Mouse (Mus musculus) bone marrow macrophage, adult 2 months (primary cell): ENCODE results near the gene Smad1. TPM values are rescaled to one million over a fixed set of nuclear protein-coding genes. Genes with fewer than 3 reads are reported as not detected.

Experiments used
- H3K27ac ChIP-seq: 2 replicates; pipeline ENCODE4 v1.5.1; 2012; ENCODE audit warnings: low read depth, low read length; ENCODE audit not compliant: insufficient read depth
- H3K4me1 ChIP-seq: 2 replicates; pipeline ENCODE4 v1.6.1; 2012; ENCODE audit warnings: low read length; ENCODE audit not compliant: control insufficient read depth, insufficient read depth
- H3K4me3 ChIP-seq: 2 replicates; pipeline ENCODE4 v1.5.1; 2012; ENCODE audit warnings: mild to moderate bottlenecking, low read length, moderate library complexity; ENCODE audit not compliant: insufficient read depth
- CTCF ChIP-seq: IDR thresholded peaks from 2 replicates; pipeline ENCODE4 v1.5.1; 2012; ENCODE audit warnings: low read depth, mild to moderate bottlenecking, low read length, moderate library complexity
- POLR2A ChIP-seq: IDR thresholded peaks from 2 replicates; pipeline ENCODE4 v1.6.1; 2012; ENCODE audit warnings: mild to moderate bottlenecking, low read depth, low read length, borderline replicate concordance
- polyA plus RNA-seq: library from polyadenylated mRNA; stranded (reverse); fragments of >200 nt; gene quantifications from 2 replicates; pipeline ENCODE4 v1.2.4, GENCODE M21; 2012; ENCODE audit not compliant: missing spikeins, insufficient read depth, insufficient read length

The Smad1 gene
- polyA plus RNA-seq, 1 experiment, result 25.5 TPM

- Histone ChIP-seq H3K4me1 (no peaks in the 10 kb centered on the region), H3K27ac (no peak overlapping the region), H3K4me3 (no peak overlapping the region)
- no peak for TF ChIP-seq POLR2A
- TF ChIP-seq CTCF, result 0 out of 2 replicates have a peak, but pooled peaks have one; percentile 18
Measured at GRCm38 (mm10) chr8:79339555-79339954, 59.8 kb downstream of the Smad1 start.

- TF ChIP-seq POLR2A, result no peak
- TF ChIP-seq CTCF, result no peak
- H3K4me1 ChIP-seq, result no peaks in the 10 kb centered on the region
- H3K27ac ChIP-seq, result no peak overlapping the region
- no peak overlapping the region for H3K4me3 ChIP-seq
Measured at GRCm38 (mm10) chr8:79338619-79339018, 60.7 kb downstream of the Smad1 start.

DNA sequence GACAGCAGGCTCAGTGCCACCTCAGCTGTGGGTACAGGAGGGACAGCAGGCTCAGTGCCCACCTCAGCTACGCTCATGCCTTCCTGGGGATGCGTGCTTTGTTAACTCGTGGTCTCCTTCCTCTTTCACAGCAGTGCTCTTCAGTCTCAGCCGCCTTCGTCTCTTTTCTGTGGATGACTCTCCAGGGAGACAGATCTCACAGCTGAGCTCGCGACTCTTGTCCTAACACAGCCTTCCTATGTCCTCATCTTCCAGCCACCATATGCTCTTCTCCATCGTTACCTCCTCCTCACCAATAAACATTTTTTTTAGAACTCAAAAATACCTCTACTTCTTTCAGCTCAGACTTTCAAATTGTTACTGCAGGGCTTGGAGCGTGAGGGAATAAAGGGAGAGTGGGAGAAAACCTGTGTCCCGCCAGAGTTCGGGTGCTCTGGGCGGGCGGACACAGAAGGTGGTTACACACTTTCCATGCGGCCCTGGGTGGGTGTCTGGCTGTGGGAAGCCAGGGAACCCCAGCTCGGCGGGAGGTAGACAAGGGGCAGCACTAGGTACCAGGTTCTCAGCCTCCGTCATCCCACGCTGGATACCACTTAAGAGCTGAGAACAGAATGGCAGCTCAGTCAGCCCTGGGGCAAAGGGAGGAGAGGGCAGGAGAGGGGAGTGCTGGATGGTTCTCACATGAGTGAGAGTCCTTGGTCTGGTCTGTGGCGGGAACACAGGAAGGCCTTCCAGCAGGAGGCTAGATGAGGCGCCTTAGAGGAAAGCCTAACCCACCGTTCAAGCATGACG lies 67.0 kb downstream of the Smad1 start:
- no peak for TF ChIP-seq POLR2A
- TF ChIP-seq CTCF, result no peak
- Histone ChIP-seq H3K4me3 (no peak overlapping the region), H3K27ac (no peak overlapping the region), H3K4me1 (no peaks in the 10 kb centered on the region)

- H3K4me3 ChIP-seq, result no peak overlapping the region
- H3K4me1 ChIP-seq, result no peaks in the 10 kb centered on the region
- no peak overlapping the region for H3K27ac ChIP-seq
- TF ChIP-seq POLR2A (no peak), CTCF (no peak)
Measured at GRCm38 (mm10) chr8:79331571-79331970, 67.7 kb downstream of the Smad1 start.

GRCm38 (mm10) chr8:79331017-79331416 lies 68.3 kb downstream of the Smad1 start:
- Histone ChIP-seq H3K27ac (no peak overlapping the region), H3K4me3 (no peak overlapping the region), H3K4me1 (no peaks in the 10 kb centered on the region)
- TF ChIP-seq POLR2A (no peak), CTCF (no peak)

GRCm38 (mm10) chr8:79329735-79330134 lies 69.6 kb downstream of the Smad1 start:
- H3K4me1 ChIP-seq, result no peaks in the 10 kb centered on the region
- TF ChIP-seq POLR2A (no peak), CTCF (no peak)
- H3K27ac ChIP-seq, result no peak overlapping the region
- H3K4me3 ChIP-seq, result no peak overlapping the region

- peaks cover 1% of the 10 kb centered on the region for H3K4me1 ChIP-seq
- H3K27ac ChIP-seq, result no peak overlapping the region
- TF ChIP-seq CTCF (no peak), POLR2A (no peak)
- no peak overlapping the region for H3K4me3 ChIP-seq
Measured at GRCm38 (mm10) chr8:79329182-79329581, 70.1 kb downstream of the Smad1 start.

- no peak overlapping the region for H3K4me3 ChIP-seq
- peaks cover 11% of the 10 kb centered on the region for H3K4me1 ChIP-seq
- H3K27ac ChIP-seq, result no peak overlapping the region
- TF ChIP-seq CTCF (no peak), POLR2A (no peak)
Measured at GRCm38 (mm10) chr8:79325510-79325909, 73.8 kb downstream of the Smad1 start.

- no peak overlapping the region for H3K4me3 ChIP-seq
- TF ChIP-seq POLR2A, result no peak
- no peak for TF ChIP-seq CTCF
- no peak overlapping the region for H3K27ac ChIP-seq
- peaks cover 11% of the 10 kb centered on the region for H3K4me1 ChIP-seq
Measured at GRCm38 (mm10) chr8:79324928-79325327, 74.4 kb downstream of the Smad1 start.

- TF ChIP-seq POLR2A (no peak), CTCF (no peak)
- Histone ChIP-seq H3K27ac (no peak overlapping the region), H3K4me3 (no peak overlapping the region), H3K4me1 (peaks cover 11% of the 10 kb centered on the region)
Measured at GRCm38 (mm10) chr8:79324036-79324435, 75.3 kb downstream of the Smad1 start.
